Mouse (Mus musculus) heart, adult 2 months (tissue): ENCODE measurements at regions not wholly inside any gene's neighbourhood (a gene's known extent, or its start where the extent isn't known, plus 50 kb on each side); places are given as distances from the start of the nearest gene placed in this dataset.

Source experiments
- DNase-seq, 2 experiments: peaks; one replicate each; pipeline ENCODE4 v3.0.0; 2021
- H3K27ac ChIP-seq: fragments of 200-600 bp; 2 replicates; pipeline ENCODE4 v1.8.1; 2022
- H3K27me3 ChIP-seq: fragments of 200-500 bp; 2 replicates; pipeline ENCODE4 v1.6.1; 2012; ENCODE audit warnings: mild to moderate bottlenecking, low read length, inconsistent platforms, mixed read lengths; ENCODE audit not compliant: control insufficient read depth, insufficient read depth
- H3K36me3 ChIP-seq: fragments of 200-500 bp; 2 replicates; pipeline ENCODE4 v1.6.1; 2012; ENCODE audit warnings: low read length, inconsistent platforms; ENCODE audit not compliant: control insufficient read depth, insufficient read depth
- H3K4me1 ChIP-seq: fragments of 200-500 bp; 2 replicates; pipeline ENCODE4 v1.6.1; 2011; ENCODE audit warnings: low read length; ENCODE audit not compliant: control insufficient read depth, insufficient read depth
- H3K4me3 ChIP-seq: fragments of 200-600 bp; 2 replicates; pipeline ENCODE4 v1.8.1; 2022
- H3K79me2 ChIP-seq: fragments of 200-500 bp; replicated peaks from 2 replicates; pipeline ENCODE4 v1.6.1; 2012; ENCODE audit warnings: mild to moderate bottlenecking, inconsistent platforms, low read length, moderate library complexity, mixed read lengths; ENCODE audit not compliant: control insufficient read depth, insufficient read depth
- H3K9ac ChIP-seq: fragments of 200-500 bp; 2 replicates; pipeline ENCODE4 v1.6.1; 2012; ENCODE audit warnings: low read depth, mild to moderate bottlenecking, control low read depth, inconsistent platforms, low read length, mixed read lengths
- CTCF ChIP-seq: fragments of 200-600 bp; IDR thresholded peaks from 2 replicates; pipeline ENCODE4 v1.8.1; 2022; ENCODE audit warnings: antibody characterized with exemption, mild to moderate bottlenecking, moderate library complexity
- EP300 ChIP-seq: fragments of 200-500 bp; IDR thresholded peaks from 2 replicates; pipeline ENCODE4 v1.6.1; 2011; ENCODE audit warnings: low read depth, low read length, control low read depth; ENCODE audit not compliant: insufficient read depth
- POLR2A ChIP-seq: fragments of 200-500 bp; IDR thresholded peaks from 2 replicates; pipeline ENCODE4 v1.6.1; 2011; ENCODE audit warnings: mild to moderate bottlenecking, low read depth, low read length, control low read depth; ENCODE audit not compliant: insufficient read depth
- WGBS: fragments of 180-500 bp; shearing (Covaris S2); methylation state at CpG from one replicate; pipeline ENCODE4 v1.1.7; 2018; 5-methylcytosine and 5-hydroxymethylcytosine counted together
- intact Hi-C: fragments of 180-260 bp; cut with DNase I; formaldehyde crosslinking; loops from one replicate; pipeline ENCODE4 v1.15.1; 2025

DNA sequence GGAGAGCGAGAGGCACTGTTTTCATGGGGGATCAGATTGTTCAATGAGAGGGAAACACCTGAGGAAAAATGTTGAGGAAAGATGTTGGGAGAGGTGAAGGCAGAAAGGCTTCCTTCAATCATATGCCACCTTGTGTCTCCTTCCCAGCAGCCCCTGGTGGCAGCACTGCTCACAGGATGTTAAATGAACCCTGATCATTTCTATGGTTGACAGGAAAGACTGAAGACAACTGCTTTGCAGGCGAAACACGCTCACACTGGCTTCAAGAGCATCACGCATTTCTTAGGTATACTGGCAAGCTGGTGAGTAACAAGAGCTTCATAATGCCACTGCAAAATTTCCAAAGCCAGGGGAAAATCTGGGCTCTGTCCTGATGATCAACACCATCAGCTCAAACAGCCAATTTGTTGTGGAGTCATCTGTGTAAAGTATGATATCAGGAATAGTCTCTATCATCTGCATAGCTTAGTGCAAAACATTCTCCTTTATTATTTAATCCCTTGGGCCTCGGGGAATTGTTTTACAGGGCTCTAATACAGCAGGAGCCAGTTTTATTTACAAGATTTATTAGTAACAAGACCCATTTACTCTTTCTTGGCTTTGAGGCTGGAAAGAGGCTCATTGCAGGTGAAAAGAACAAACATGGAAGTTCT is 202.3 kb upstream of the Adra1b start:
- TF ChIP-seq CTCF = no peak
- no peak for TF ChIP-seq POLR2A
- TF ChIP-seq EP300 = no peak
- no peaks in the 10 kb centered on the region for H3K4me1 ChIP-seq
- H3K79me2 ChIP-seq = no peaks in the 10 kb centered on the region
- no peak overlapping the region for H3K27ac ChIP-seq
- no peak overlapping the region for H3K9ac ChIP-seq
- no peak overlapping the region for H3K4me3 ChIP-seq
- H3K27me3 ChIP-seq = no peaks in the 10 kb centered on the region
- 83% methylated on average over 5 of the region's 5 CpGs for WGBS
- no peak for DNase-seq
- intact Hi-C loops = no loop called here
- H3K36me3 ChIP-seq = no peaks in the 10 kb centered on the region

DNA sequence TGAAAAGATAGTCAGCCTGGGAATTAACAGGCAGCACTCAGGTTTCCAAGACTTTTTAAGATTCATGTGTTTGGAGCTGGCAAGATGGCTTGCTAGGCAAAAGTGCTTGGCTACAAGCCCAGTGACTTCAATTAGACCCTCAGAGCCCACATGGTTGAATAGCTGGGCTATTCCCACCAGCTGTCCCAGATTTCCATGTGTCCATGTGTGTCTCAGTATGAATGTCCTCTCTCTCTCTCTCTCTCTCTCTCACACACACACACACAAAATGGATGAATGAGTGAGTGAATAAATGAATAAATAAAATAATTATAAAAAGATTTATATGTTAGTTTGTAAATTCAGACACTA is 202.8 kb upstream of the Adra1b start:
- intact Hi-C loops = no loop called here
- Histone ChIP-seq H3K9ac (no peak overlapping the region), H3K79me2 (no peaks in the 10 kb centered on the region), H3K27ac (no peak overlapping the region), H3K36me3 (no peaks in the 10 kb centered on the region), H3K27me3 (no peaks in the 10 kb centered on the region), H3K4me3 (no peak overlapping the region), H3K4me1 (no peaks in the 10 kb centered on the region)
- DNase-seq = no peak
- TF ChIP-seq CTCF = no peak

DNA sequence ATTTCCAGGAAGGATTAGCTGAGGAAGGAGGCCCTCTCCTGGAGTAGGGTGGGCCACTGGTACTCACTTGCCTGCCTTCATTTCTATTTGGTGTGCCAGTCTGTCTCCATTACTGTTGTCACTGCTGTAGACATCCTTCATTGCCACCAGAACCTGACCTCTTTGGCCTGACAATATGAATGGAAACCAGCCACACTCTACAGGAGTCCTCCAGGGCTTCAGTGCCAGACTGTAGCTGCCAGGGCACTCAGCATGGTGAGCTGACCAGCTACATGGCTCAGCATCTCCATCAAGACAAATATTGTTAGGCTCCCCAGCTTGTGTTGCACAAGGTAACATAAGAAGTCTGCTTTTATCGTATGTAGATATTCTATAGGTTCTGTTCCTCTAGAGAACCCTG is 205.2 kb upstream of the Adra1b start:
- 89% methylated on average over 1 of the region's 1 CpGs for WGBS
- intact Hi-C loops = no loop called here
- no peak for TF ChIP-seq EP300
- no peak for TF ChIP-seq CTCF
- no peak for TF ChIP-seq POLR2A

DNA sequence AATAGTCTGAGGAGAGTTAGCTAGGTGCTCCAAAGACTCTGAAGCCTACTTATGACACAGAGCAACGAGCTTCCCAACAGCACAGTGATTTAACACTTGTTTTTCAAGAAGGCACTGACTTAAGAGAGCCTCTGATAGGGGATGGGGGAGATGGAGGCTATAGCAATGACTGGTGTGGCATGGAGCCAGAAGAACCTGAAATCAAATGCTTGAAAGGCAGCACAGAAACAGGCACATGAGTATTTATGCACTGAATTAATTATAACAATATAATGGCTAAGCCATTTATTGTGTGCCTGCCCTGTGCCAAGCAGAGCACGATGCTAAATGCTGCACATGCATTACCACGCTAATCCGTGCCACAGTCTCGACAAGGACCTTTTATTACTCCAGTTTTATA is 210.5 kb upstream of the Adra1b start:
- H3K36me3 ChIP-seq = no peaks in the 10 kb centered on the region
- DNase-seq = no peak
- no peak overlapping the region for H3K4me3 ChIP-seq
- WGBS = 71% methylated on average over 5 of the region's 5 CpGs
- intact Hi-C loops = no loop called here
- no peaks in the 10 kb centered on the region for H3K27me3 ChIP-seq
- H3K9ac ChIP-seq = no peak overlapping the region
- no peak overlapping the region for H3K27ac ChIP-seq
- H3K4me1 ChIP-seq = no peaks in the 10 kb centered on the region
- H3K79me2 ChIP-seq = no peaks in the 10 kb centered on the region
- TF ChIP-seq EP300 = no peak
- no peak for TF ChIP-seq CTCF
- no peak for TF ChIP-seq POLR2A

More for the DNA sequence above, 205.2 kb upstream of the Adra1b start:
- Histone ChIP-seq H3K27ac (no peak overlapping the region), H3K4me3 (no peak overlapping the region), H3K4me1 (no peaks in the 10 kb centered on the region), H3K9ac (no peak overlapping the region), H3K36me3 (no peaks in the 10 kb centered on the region), H3K79me2 (no peaks in the 10 kb centered on the region), H3K27me3 (no peaks in the 10 kb centered on the region)
- DNase-seq = no peak

DNA sequence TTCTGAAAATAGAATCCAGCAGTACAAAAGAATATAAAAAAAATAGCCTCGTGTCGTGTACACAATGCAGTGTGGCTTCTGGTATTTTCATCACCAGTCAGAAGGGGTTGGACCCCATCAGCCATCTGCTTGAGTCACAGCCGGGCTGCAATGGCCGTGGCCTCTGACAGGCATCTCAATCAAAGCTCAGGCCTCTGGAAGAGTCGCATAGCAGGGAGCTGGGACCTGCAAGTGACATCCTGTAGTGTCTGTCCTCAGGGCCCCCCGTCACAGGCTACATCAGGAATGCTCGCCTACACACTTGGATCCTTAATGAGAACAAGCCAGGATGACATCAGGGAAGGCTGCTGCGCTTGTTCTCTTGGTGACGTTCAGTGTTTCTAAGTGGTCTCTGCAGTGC is 226.1 kb upstream of the Adra1b start:
- Histone ChIP-seq H3K27ac (no peak overlapping the region), H3K4me3 (no peak overlapping the region), H3K27me3 (no peaks in the 10 kb centered on the region), H3K9ac (no peak overlapping the region), H3K36me3 (no peaks in the 10 kb centered on the region), H3K4me1 (no peaks in the 10 kb centered on the region), H3K79me2 (no peaks in the 10 kb centered on the region)
- intact Hi-C loops = loop anchor here (5.0 kb wide), 1 partner anchor 290 kb away; no protein-coding TSS in a partner anchor
- 66% methylated on average over 9 of the region's 9 CpGs for WGBS
- no peak for DNase-seq
- TF ChIP-seq POLR2A = no peak
- TF ChIP-seq EP300 = no peak
- TF ChIP-seq CTCF = no peak

DNA sequence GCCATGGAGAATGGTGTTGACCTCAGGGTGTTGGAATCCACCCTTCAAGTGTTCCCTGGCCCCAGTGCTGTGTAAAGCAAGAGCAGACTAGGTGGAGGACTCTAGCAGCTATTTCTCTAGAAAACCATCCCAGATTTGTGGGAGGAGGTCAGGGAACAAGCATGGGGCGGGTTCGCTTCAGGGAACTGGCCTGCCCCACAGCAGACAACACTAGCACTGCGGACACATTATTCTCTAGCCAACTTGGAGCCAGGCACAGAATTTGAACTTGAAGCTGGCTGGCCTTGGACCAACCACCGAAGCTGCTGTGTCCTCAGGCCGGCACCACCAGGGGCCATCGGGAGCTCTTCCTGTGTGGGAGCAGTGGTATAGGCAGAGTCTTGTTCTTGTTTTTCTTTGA is 227.5 kb upstream of the Adra1b start:
- Histone ChIP-seq H3K36me3 (no peaks in the 10 kb centered on the region), H3K4me1 (no peaks in the 10 kb centered on the region), H3K27me3 (no peaks in the 10 kb centered on the region), H3K79me2 (no peaks in the 10 kb centered on the region), H3K4me3 (no peak overlapping the region), H3K27ac (no peak overlapping the region), H3K9ac (no peak overlapping the region)
- intact Hi-C loops = loop anchor here (5.0 kb wide), 1 partner anchor 291 kb away; no protein-coding TSS in a partner anchor
- WGBS = 69% methylated on average over 6 of the region's 6 CpGs
- peak; percentile 25 to 31 for DNase-seq
- TF ChIP-seq CTCF (no peak), POLR2A (no peak), EP300 (no peak)
